Mouse (Mus musculus) midbrain, embryonic 14.5 days (tissue): ENCODE results near the gene Olfr1375. TPM values are rescaled to one million over a fixed set of nuclear protein-coding genes. Genes with fewer than 3 reads are reported as not detected.
"Not testable (repeated sequence)": the region's sequence is repeated elsewhere in the genome, so short reads cannot be mapped to it uniquely, and the experiment has no call there.

ENCODE experiments used
- ATAC-seq: fragments of 200-750 bp; cut with Nextera tagmentation; 2 replicates; pipeline ENCODE4 v1.8.0; 2017; ENCODE audit warnings: moderate number of reproducible peaks, moderate library complexity; ENCODE audit not compliant: low FRiP score, low TSS enrichment
- DNase-seq: peaks from one replicate; pipeline ENCODE4 v3.0.0-alpha.2; 2015
- H3K27ac ChIP-seq: fragments of 300-500 bp; sonication (generic); replicated peaks from 2 replicates; pipeline ENCODE4 v1.5.1; 2014; ENCODE audit warnings: mild to moderate bottlenecking, low read depth, low read length, moderate library complexity
- H3K27me3 ChIP-seq: fragments of 300-500 bp; sonication (generic); 2 replicates; pipeline ENCODE4 v1.6.1; 2014; ENCODE audit warnings: low read length, control low read depth, mixed read lengths; ENCODE audit not compliant: control insufficient read depth, insufficient read depth
- H3K36me3 ChIP-seq: fragments of 300-500 bp; sonication (generic); 2 replicates; pipeline ENCODE4 v1.6.1; 2014; ENCODE audit warnings: low read length, control low read depth; ENCODE audit not compliant: control insufficient read depth, insufficient read depth
- H3K4me1 ChIP-seq: fragments of 300-500 bp; sonication (generic); 2 replicates; pipeline ENCODE4 v1.6.1; 2014; ENCODE audit warnings: mild to moderate bottlenecking, antibody characterized with exemption, low read length, control low read depth; ENCODE audit not compliant: control insufficient read depth, insufficient read depth
- H3K4me2 ChIP-seq: fragments of 300-500 bp; sonication (generic); 2 replicates; pipeline ENCODE4 v1.6.1; 2014; ENCODE audit warnings: mild to moderate bottlenecking, low read length, moderate library complexity
- H3K4me3 ChIP-seq: fragments of 300-500 bp; sonication (generic); replicated peaks from 2 replicates; pipeline ENCODE4 v1.5.1; 2014; ENCODE audit warnings: low read depth, low read length
- H3K9ac ChIP-seq: fragments of 300-500 bp; sonication (generic); replicated peaks from 2 replicates; pipeline ENCODE4 v1.6.1; 2014; ENCODE audit warnings: mild to moderate bottlenecking, low read length, moderate library complexity
- H3K9me3 ChIP-seq: fragments of 300-500 bp; sonication (generic); 2 replicates; pipeline ENCODE4 v1.6.1; 2016; ENCODE audit warnings: low read length, control low read depth, mixed read lengths; ENCODE audit not compliant: control insufficient read depth
- WGBS: fragments of 180-500 bp; shearing (Covaris S2); extraction: QIAGEN DNeasy Blood & Tissue Kit; methylation state at CpG from one replicate; pipeline ENCODE4 v1.1.7; 2014; 5-methylcytosine and 5-hydroxymethylcytosine counted together
- polyA plus RNA-seq: library from polyadenylated mRNA; unstranded; fragments of >200 nt; fragmentation: Nextera tagmentation; extraction: Ambion mirVana; gene quantifications from 2 replicates; pipeline ENCODE4 v1.2.1, GENCODE M21; 2014

Gene Olfr1375
- polyA plus RNA-seq, 1 experiment from 2014 or later = not detected

GRCm38 (mm10) chr11:51034141-51034540 is 13.8 kb upstream of the Olfr1375 start:
- ATAC-seq, H3K4me3 ChIP-seq, H3K27me3 ChIP-seq, H3K9ac ChIP-seq, DNase-seq, H3K4me1 ChIP-seq, H3K27ac ChIP-seq, H3K9me3 ChIP-seq, H3K4me2 ChIP-seq, H3K36me3 ChIP-seq: not testable (repeated sequence)

- no peaks in the 10 kb centered on the region for H3K9me3 ChIP-seq
- DNase-seq (peak; percentile 17), ATAC-seq (no peak)
- H3K9ac ChIP-seq = no peak overlapping the region
- H3K36me3 ChIP-seq = no peaks in the 10 kb centered on the region
- no peaks in the 10 kb centered on the region for H3K27me3 ChIP-seq
- H3K4me3 ChIP-seq = no peak overlapping the region
- no peak overlapping the region for H3K4me2 ChIP-seq
- H3K27ac ChIP-seq = no peak overlapping the region
- H3K4me1 ChIP-seq = no peaks in the 10 kb centered on the region
- WGBS = 82% methylated on average over 2 of the region's 2 CpGs
These were observed 12.0 kb upstream of the Olfr1375 start for GRCm38 (mm10) chr11:51035951-51036350.

GRCm38 (mm10) chr11:51044776-51045175 is 3.1 kb upstream of the Olfr1375 start:
- not testable (repeated sequence) for H3K4me3 ChIP-seq, DNase-seq, H3K9ac ChIP-seq, H3K36me3 ChIP-seq, H3K4me1 ChIP-seq, H3K4me2 ChIP-seq, H3K9me3 ChIP-seq, H3K27ac ChIP-seq, H3K27me3 ChIP-seq, ATAC-seq
- WGBS = 82% methylated on average over 3 of the region's 3 CpGs

- Histone ChIP-seq H3K4me3 (no peak overlapping the region), H3K4me2 (no peak overlapping the region), H3K4me1 (no peaks in the 10 kb centered on the region), H3K9ac (no peak overlapping the region), H3K27ac (no peak overlapping the region), H3K27me3 (no peaks in the 10 kb centered on the region), H3K9me3 (no peaks in the 10 kb centered on the region), H3K36me3 (no peaks in the 10 kb centered on the region)
- WGBS = 71% methylated on average over 2 of the region's 2 CpGs
- DNase-seq (no peak), ATAC-seq (no peak)
These were observed 3.8 kb downstream of the Olfr1375 start for GRCm38 (mm10) chr11:51051678-51052077.

- no peak overlapping the region for H3K4me3 ChIP-seq
- H3K9ac ChIP-seq = no peak overlapping the region
- no peaks in the 10 kb centered on the region for H3K27me3 ChIP-seq
- H3K4me1 ChIP-seq = no peaks in the 10 kb centered on the region
- no peaks in the 10 kb centered on the region for H3K9me3 ChIP-seq
- 50% methylated on average over 3 of the region's 3 CpGs for WGBS
- DNase-seq (peak; percentile 65), ATAC-seq (no peak)
- H3K27ac ChIP-seq = no peak overlapping the region
- no peaks in the 10 kb centered on the region for H3K36me3 ChIP-seq
- H3K4me2 ChIP-seq = no peak overlapping the region
These were observed 5.3 kb downstream of the Olfr1375 start for GRCm38 (mm10) chr11:51053230-51053629.

GRCm38 (mm10) chr11:51059151-51059571 is 11.3 kb downstream of the Olfr1375 start, which contains the start of gene Zfp354a:
Gene Zfp354a (plus strand): TSS chr11:51059257.
- peak; percentile 93 for DNase-seq
- Histone ChIP-seq H3K36me3 (peaks cover 14% of the 10 kb centered on the region), H3K9me3 (no peaks in the 10 kb centered on the region), H3K27ac (peak within 1 kb of the TSS; percentile 64), H3K4me3 (peak within 1 kb of the TSS; percentile 78), H3K4me2 (peak within 1 kb of the TSS; percentile 88), H3K4me1 (peaks cover 8% of the 10 kb centered on the region), H3K9ac (peak within 1 kb of the TSS; percentile 81), H3K27me3 (no peaks in the 10 kb centered on the region)
- under 1% methylated on average over 32 of the region's 32 CpGs for WGBS
- peak; percentile 90 for ATAC-seq

GRCm38 (mm10) chr11:51059640-51060039 is 11.7 kb downstream of the Olfr1375 start:
- WGBS = 12% methylated on average over 14 of the region's 14 CpGs
- Histone ChIP-seq H3K36me3 (peaks cover 18% of the 10 kb centered on the region), H3K9ac (peak overlapping the region; percentile 81), H3K9me3 (no peaks in the 10 kb centered on the region), H3K4me1 (peaks cover 8% of the 10 kb centered on the region), H3K27ac (no peak overlapping the region), H3K4me3 (peak overlapping the region; percentile 78), H3K27me3 (no peaks in the 10 kb centered on the region), H3K4me2 (peak overlapping the region; percentile 88)
- no peak for DNase-seq
- ATAC-seq = peak; percentile 10; the same call in 1 of the 2 replicates

- Histone ChIP-seq H3K4me3 (no peak overlapping the region), H3K36me3 (peaks cover 23% of the 10 kb centered on the region), H3K4me1 (peaks cover 8% of the 10 kb centered on the region), H3K4me2 (no peak overlapping the region), H3K9me3 (no peaks in the 10 kb centered on the region), H3K9ac (no peak overlapping the region), H3K27me3 (no peaks in the 10 kb centered on the region), H3K27ac (no peak overlapping the region)
- ATAC-seq = no peak
- DNase-seq = no peak
- WGBS = 98% methylated on average over 6 of the region's 6 CpGs
These were observed 13.1 kb downstream of the Olfr1375 start for GRCm38 (mm10) chr11:51060981-51061380.

GRCm38 (mm10) chr11:51063276-51063675 is 15.4 kb downstream of the Olfr1375 start:
- Histone ChIP-seq H3K4me1 (peaks cover 8% of the 10 kb centered on the region), H3K27me3 (no peaks in the 10 kb centered on the region), H3K9me3 (no peaks in the 10 kb centered on the region), H3K4me3 (no peak overlapping the region), H3K9ac (no peak overlapping the region), H3K4me2 (no peak overlapping the region), H3K27ac (no peak overlapping the region), H3K36me3 (peaks cover 41% of the 10 kb centered on the region)
- ATAC-seq = no peak
- DNase-seq = no peak
- WGBS = 93% methylated on average over 7 of the region's 7 CpGs
